Mouse (Mus musculus): ENCODE measurements at regions not wholly inside any gene's neighbourhood (a gene's known extent, or its start where the extent isn't known, plus 50 kb on each side); places are given as distances from the start of the nearest gene placed in this dataset.

GRCm38 (mm10) chr10:111558675-111559340, 52.7 kb downstream of the Phlda1 start:
- DNase-seq: no peak

- DNase-seq: no peak
Measured at GRCm38 (mm10) chr10:111559341-111560246, 53.5 kb downstream of the Phlda1 start.

- no peak for DNase-seq
Measured at GRCm38 (mm10) chr10:111562628-111563027, 56.5 kb downstream of the Phlda1 start.

- DNase-seq: no peak
Measured at GRCm38 (mm10) chr10:111566873-111567381, 60.8 kb downstream of the Phlda1 start.

GRCm38 (mm10) chr10:111570501-111571258, 64.6 kb downstream of the Phlda1 start:
- DNase-seq: no peak

GRCm38 (mm10) chr10:111574231-111574630, 68.1 kb downstream of the Phlda1 start:
- DNase-seq: no peak

GRCm38 (mm10) chr10:111574812-111575211, 68.7 kb downstream of the Phlda1 start:
- DNase-seq: peak; percentile 19 to 20

GRCm38 (mm10) chr10:111575256-111575655, 69.2 kb downstream of the Phlda1 start:
- DNase-seq: no peak

GRCm38 (mm10) chr10:111575926-111576325, 69.8 kb downstream of the Phlda1 start:
- DNase-seq: no peak

- no peak for DNase-seq
Measured at GRCm38 (mm10) chr10:111576395-111577069, 70.4 kb downstream of the Phlda1 start.

- DNase-seq: no peak
Measured at GRCm38 (mm10) chr10:111578536-111578935, 72.5 kb downstream of the Phlda1 start.

GRCm38 (mm10) chr10:111579481-111579880, 73.4 kb downstream of the Phlda1 start:
- DNase-seq: no peak

GRCm38 (mm10) chr10:111580401-111581100, 74.5 kb downstream of the Phlda1 start:
- no peak for DNase-seq

GRCm38 (mm10) chr10:111581847-111582246, 75.8 kb downstream of the Phlda1 start:
- no peak for DNase-seq

- no peak for DNase-seq
Measured at GRCm38 (mm10) chr10:111582321-111583123, 76.4 kb downstream of the Phlda1 start.

GRCm38 (mm10) chr10:111583124-111583743, 77.1 kb downstream of the Phlda1 start:
- peak; percentile 30 to 36 for DNase-seq

GRCm38 (mm10) chr10:111583744-111584152, 77.7 kb downstream of the Phlda1 start:
- no peak for DNase-seq

GRCm38 (mm10) chr10:111587891-111588611, 82.0 kb downstream of the Phlda1 start:
- DNase-seq: no peak

- no peak for DNase-seq
Measured at GRCm38 (mm10) chr10:111589186-111589585, 83.1 kb downstream of the Phlda1 start.
